8 mouse cellular contexts compared by ENCODE assay signal in genomic region chr8:84284608-84285063, GRCm38 (mm10). TPM values are rescaled to one million over a fixed set of nuclear protein-coding genes. Genes with fewer than 3 reads are reported as not detected.
DNase-seq lines count a peak whose midpoint lies in the region; ATAC-seq and TF ChIP-seq lines count a peak whose summit lies in the region.

No protein-coding gene starts in this region.

- peak overlapping the region; percentile 29; the same call in 1 of the 2 replicates for H3K4me3 ChIP-seq in E14TG2a.4 (replicated peaks; ENCODE audit: low read length)

- peak; percentile 72 for ATAC-seq in frontal cortex, adult (ENCODE audit: low TSS enrichment)
- no peak for ATAC-seq in erythroblast, adult 5-6 weeks (replicated peaks; ENCODE audit: low FRiP score, poor library complexity, severe bottlenecking)

- H3K4me1 ChIP-seq in E14TG2a.4 (replicated peaks; ENCODE audit: low read depth, low read length) = peaks cover 29% of the 10 kb centered on the region

- intact Hi-C loops in gastrocnemius, postnatal 36 days (cut with DNase I) = loop anchor here (5.0 kb wide), 2 partner anchors 97 to 242 kb away; partner anchors contain the start of genes Il27ra, Nanos3 and Rln3

- no peak for DNase-seq in frontal cortex, postnatal 14 days (ENCODE audit: low spot score in 2 of 2)
- peak; percentile 20 to 38 for DNase-seq in gastrocnemius, postnatal 36 days
- DNase-seq in kidney, postnatal 14 days = peak; percentile 16
- peak; percentile 36 for DNase-seq in right cerebral cortex, postnatal 14 days
- DNase-seq in spleen, postnatal 14 days (ENCODE audit: low spot score in 2 of 2) = no peak

- H3K36me3 ChIP-seq in E14TG2a.4 (ENCODE audit: insufficient read depth, low read length) = no peaks in the 10 kb centered on the region

- no peaks in the 10 kb centered on the region for H3K27me3 ChIP-seq in E14TG2a.4 (ENCODE audit: insufficient read depth, low read length)

- no peaks in the 10 kb centered on the region for H3K9me3 ChIP-seq in E14TG2a.4 (ENCODE audit: low read length)

- no peak for TF ChIP-seq CTCF in E14TG2a.4 (conservative IDR thresholded peaks at IDR 0.05; ENCODE audit: low read length)

RNA-seq across cellular contexts. Expression of gene Ccdc130, which starts 14.5 kb away (rescaled TPM):
- 1 to 10 TPM; 5.0 to 8.7 TPM for total RNA-seq in gastrocnemius, postnatal 36 days (2021)
- 4.0 and 22.1 TPM in 2 replicates for total RNA-seq in erythroblast, adult 5-6 weeks (2015; ENCODE audit: low replicate concordance)
- 3.3 and 3.5 TPM in 2 replicates for total RNA-seq in erythroblast, adult 5-6 weeks (2017; ENCODE audit: low replicate concordance)

RNA-seq across cellular contexts. Expression of gene Mri1, which starts 27.5 kb away (rescaled TPM):
- total RNA-seq in gastrocnemius, postnatal 36 days (2021) = 10 to 100 TPM; 11.0 to 17.3 TPM
- 2.3 and 2.5 TPM in 2 replicates for total RNA-seq in erythroblast, adult 5-6 weeks (2015; ENCODE audit: low replicate concordance)
- 1.8 and 4.7 TPM in 2 replicates for total RNA-seq in erythroblast, adult 5-6 weeks (2017; ENCODE audit: low replicate concordance)

RNA-seq across cellular contexts. Expression of gene D8Ertd738e, which starts 35.1 kb away (rescaled TPM):
- total RNA-seq in gastrocnemius, postnatal 36 days (2021) = 100 to 1,000 TPM; 166 to 182 TPM
- 53.7 and 79.2 TPM in 2 replicates for total RNA-seq in erythroblast, adult 5-6 weeks (2015; ENCODE audit: low replicate concordance)
- total RNA-seq in erythroblast, adult 5-6 weeks (2017; ENCODE audit: low replicate concordance) = 25.5 and 34.4 TPM in 2 replicates

RNA-seq across cellular contexts. Expression of gene Zswim4, which starts 47.8 kb away (rescaled TPM):
- total RNA-seq in gastrocnemius, postnatal 36 days (2021) = 1 to 10 TPM; 7.1 to 8.4 TPM
- total RNA-seq in erythroblast, adult 5-6 weeks (2015; ENCODE audit: low replicate concordance) = 3.1 and 3.5 TPM in 2 replicates
- 6.3 and 7.4 TPM in 2 replicates for total RNA-seq in erythroblast, adult 5-6 weeks (2017; ENCODE audit: low replicate concordance)

Comparison
In these comparisons a context has a peak if more than half of its experiments do, and no peak if none do; other contexts are left out.
1. DNase-seq: peak in gastrocnemius, postnatal 36 days (2 of 2), kidney, postnatal 14 days (single experiment) and right cerebral cortex, postnatal 14 days (single experiment); none in frontal cortex, postnatal 14 days (0 of 2) and spleen, postnatal 14 days (0 of 2).